Mouse (Mus musculus) myocyte (in vitro differentiated cells): ENCODE results near the gene Ints3. TPM values are rescaled to one million over a fixed set of nuclear protein-coding genes. Genes with fewer than 3 reads are reported as not detected.

Experiments
- H3K27me3 ChIP-seq: one replicate; pipeline ENCODE4 v1.6.1; 2011; ENCODE audit not compliant: control insufficient read depth, insufficient read depth, insufficient read length
- H3K36me3 ChIP-seq: one replicate; pipeline ENCODE4 v1.6.1; 2011; ENCODE audit not compliant: control insufficient read depth, insufficient read depth
- H3K4me2 ChIP-seq: one replicate; pipeline ENCODE4 v1.6.1; 2011; ENCODE audit warnings: low read depth, control low read depth
- H3K4me3 ChIP-seq: one replicate; pipeline ENCODE4 v1.5.1; 2011; ENCODE audit warnings: mild to moderate bottlenecking, control low read depth, moderate library complexity
- H3K79me2 ChIP-seq: one replicate; pipeline ENCODE4 v1.6.1; 2011; ENCODE audit not compliant: control insufficient read depth, insufficient read depth
- H3ac ChIP-seq: one replicate; pipeline ENCODE4 v1.6.1; 2011; ENCODE audit not compliant: control insufficient read depth, insufficient read length
- CEBPB ChIP-seq: IDR thresholded peaks from 2 replicates; pipeline ENCODE4 v1.6.1; 2011; ENCODE audit warnings: mild to moderate bottlenecking, moderate library complexity; ENCODE audit not compliant: poor library complexity, insufficient read depth, severe bottlenecking
- E2F4 ChIP-seq: IDR thresholded peaks from one replicate; pipeline ENCODE4 v1.6.1; 2011; ENCODE audit warnings: mild to moderate bottlenecking, control low read depth, moderate library complexity; ENCODE audit not compliant: insufficient read depth
- MAX ChIP-seq: IDR thresholded peaks from one replicate; pipeline ENCODE4 v1.6.1; 2011; ENCODE audit warnings: low read depth, mild to moderate bottlenecking, control low read depth
- MYOD1 ChIP-seq, 3 experiments: IDR thresholded peaks; one replicate each; pipeline ENCODE4 v1.6.1; 2011; ENCODE audit warnings: control low read depth in 2 of 3, low read depth in 2 of 3, mild to moderate bottlenecking in 2 of 3, moderate library complexity in 1 of 3; ENCODE audit not compliant: insufficient read length in 2 of 3, control insufficient read depth in 1 of 3
- MYOG ChIP-seq, 3 experiments: IDR thresholded peaks; one replicate each; pipeline ENCODE4 v1.6.1; 2011; ENCODE audit warnings: control low read depth in 2 of 3, low read depth in 2 of 3, mild to moderate bottlenecking in 2 of 3; ENCODE audit not compliant: insufficient read length in 2 of 3, control insufficient read depth in 1 of 3, insufficient read depth in 1 of 3
- POLR2A ChIP-seq: IDR thresholded peaks from one replicate; pipeline ENCODE4 v1.6.1; 2011; ENCODE audit warnings: low read depth, mild to moderate bottlenecking, control low read depth, moderate library complexity; ENCODE audit not compliant: insufficient read length
- POLR2AphosphoS2 ChIP-seq: IDR thresholded peaks from one replicate; pipeline ENCODE4 v1.6.1; 2011; ENCODE audit warnings: low read depth, control low read depth; ENCODE audit not compliant: insufficient read length
- REST ChIP-seq: IDR thresholded peaks from one replicate; pipeline ENCODE4 v1.6.1; 2011; ENCODE audit warnings: mild to moderate bottlenecking, control low read depth, moderate library complexity; ENCODE audit not compliant: insufficient read depth, insufficient read length
- SRF ChIP-seq: IDR thresholded peaks from one replicate; pipeline ENCODE4 v1.6.1; 2011; ENCODE audit warnings: low read depth; ENCODE audit not compliant: control insufficient read depth, insufficient read length
- TCF12 ChIP-seq: IDR thresholded peaks from one replicate; pipeline ENCODE4 v1.6.1; 2011; ENCODE audit warnings: mild to moderate bottlenecking, control low read depth; ENCODE audit not compliant: poor library complexity, insufficient read depth, severe bottlenecking
- TCF3 ChIP-seq: IDR thresholded peaks from one replicate; pipeline ENCODE4 v1.6.1; 2011; ENCODE audit warnings: low read depth, control low read depth; ENCODE audit not compliant: insufficient read length
- USF1 ChIP-seq: IDR thresholded peaks from one replicate; pipeline ENCODE4 v1.6.1; 2011; ENCODE audit warnings: low read depth, mild to moderate bottlenecking, control low read depth, moderate library complexity
- polyA plus RNA-seq: library from polyadenylated mRNA; unstranded; fragments of >200 nt; fragmentation: generic; extraction: Trizol; gene quantifications from one replicate; pipeline ENCODE4 v1.2.1, GENCODE M21; 2012; ENCODE audit warnings: missing spikeins

Ints3 gene
- polyA plus RNA-seq, 1 experiment, result 24.2 TPM

GRCm38 (mm10) chr3:90369041-90369440 is 64.4 kb downstream of the Ints3 start:
- no peaks in the 10 kb centered on the region for H3K79me2 ChIP-seq
- TF ChIP-seq POLR2AphosphoS2 (no peak), TCF3 (no peak)
- H3K36me3 ChIP-seq, result no peaks in the 10 kb centered on the region
- no peak overlapping the region for H3K4me2 ChIP-seq
- H3ac ChIP-seq, result no peak overlapping the region
- no peaks in the 10 kb centered on the region for H3K27me3 ChIP-seq
- no peak overlapping the region for H3K4me3 ChIP-seq

DNA sequence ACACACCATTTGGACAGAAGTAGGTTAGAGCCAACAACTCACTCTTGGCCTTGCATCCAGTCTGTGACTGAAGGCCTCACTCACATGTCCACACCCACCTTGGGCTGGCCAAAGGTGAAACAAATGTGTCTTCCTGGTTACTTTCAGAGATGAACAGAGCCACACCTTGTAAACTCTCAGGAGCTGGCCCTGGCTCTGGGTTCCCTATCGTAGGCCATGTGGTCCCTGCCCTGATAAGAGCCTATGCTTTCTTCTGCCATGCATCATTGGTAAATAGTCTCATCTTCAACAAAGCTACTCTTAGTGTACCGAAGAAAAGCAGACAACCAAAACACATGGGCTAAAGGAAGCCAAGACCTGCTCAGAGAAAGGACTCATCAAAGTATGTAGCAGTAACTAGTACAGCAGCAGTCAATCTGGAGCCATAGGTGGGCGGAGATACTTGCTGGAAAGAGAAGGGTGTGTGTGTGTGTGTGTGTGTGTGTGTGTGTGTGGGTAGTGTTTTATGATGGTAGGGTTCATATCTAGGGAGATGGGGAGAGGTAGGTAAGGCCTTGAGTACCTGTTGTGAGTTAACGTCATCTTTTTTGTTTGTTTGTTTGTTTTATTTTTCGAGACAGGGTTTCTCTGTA is 66.3 kb downstream of the Ints3 start:
- H3K4me2 ChIP-seq, result no peak overlapping the region
- H3K79me2 ChIP-seq, result no peaks in the 10 kb centered on the region
- no peaks in the 10 kb centered on the region for H3K27me3 ChIP-seq
- TF ChIP-seq REST, result no peak
- TF ChIP-seq POLR2A, result no peak
- no peak for TF ChIP-seq TCF3
- TF ChIP-seq MYOG (IDR thresholded peaks at IDR 0.05; ENCODE audit: control insufficient read depth in 1 of 3, insufficient read depth in 1 of 3, insufficient read length in 2 of 3, low read depth in 2 of 3), result no peak
- TF ChIP-seq CEBPB, result no peak
- no peak for TF ChIP-seq E2F4
- TF ChIP-seq USF1, result no peak
- TF ChIP-seq MYOD1 (IDR thresholded peaks at IDR 0.05; ENCODE audit: control insufficient read depth in 1 of 3, insufficient read length in 2 of 3, low read depth in 2 of 3), result no peak
- no peak overlapping the region for H3K4me3 ChIP-seq
- peaks cover 4% of the 10 kb centered on the region for H3K36me3 ChIP-seq
- no peak overlapping the region for H3ac ChIP-seq

DNA sequence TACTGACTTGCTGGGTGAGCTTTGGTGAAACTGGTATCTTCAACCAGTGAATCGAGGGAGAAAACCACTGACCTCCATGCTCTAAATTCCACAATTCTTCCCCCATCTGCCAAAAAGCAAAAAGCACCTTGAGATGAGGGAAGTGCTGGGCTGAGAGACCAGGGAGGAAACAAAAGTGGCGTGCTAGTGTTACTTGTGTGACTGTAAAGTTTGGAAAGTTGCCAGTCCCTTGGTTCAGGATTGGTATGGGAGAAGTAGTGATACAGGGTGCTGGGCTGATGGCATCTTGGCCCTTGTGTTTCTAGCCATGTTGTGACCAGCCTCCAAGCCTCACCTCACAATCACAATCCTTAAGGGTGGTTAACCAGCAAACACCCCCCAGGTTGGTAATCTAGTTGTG is 71.1 kb downstream of the Ints3 start:
- Histone ChIP-seq H3K36me3 (peaks cover 15% of the 10 kb centered on the region), H3K79me2 (no peaks in the 10 kb centered on the region), H3K4me2 (no peak overlapping the region), H3K4me3 (no peak overlapping the region), H3ac (no peak overlapping the region), H3K27me3 (no peaks in the 10 kb centered on the region)
- TF ChIP-seq TCF3 (no peak), POLR2AphosphoS2 (no peak), TCF12 (no peak), REST (no peak), USF1 (no peak), SRF (no peak), CEBPB (no peak), MYOD1 (IDR thresholded peaks at IDR 0.05; ENCODE audit: control insufficient read depth in 1 of 3, insufficient read length in 2 of 3, low read depth in 2 of 3) (no peak), MAX (no peak), POLR2A (no peak), MYOG (IDR thresholded peaks at IDR 0.05; ENCODE audit: control insufficient read depth in 1 of 3, insufficient read depth in 1 of 3, insufficient read length in 2 of 3, low read depth in 2 of 3) (no peak), E2F4 (no peak)

GRCm38 (mm10) chr3:90361476-90361875 is 71.9 kb downstream of the Ints3 start:
- H3K4me2 ChIP-seq, result no peak overlapping the region
- no peaks in the 10 kb centered on the region for H3K79me2 ChIP-seq
- H3K36me3 ChIP-seq, result peaks cover 20% of the 10 kb centered on the region
- no peak for TF ChIP-seq TCF3
- H3ac ChIP-seq, result no peak overlapping the region
- no peaks in the 10 kb centered on the region for H3K27me3 ChIP-seq
- no peak overlapping the region for H3K4me3 ChIP-seq

GRCm38 (mm10) chr3:90359230-90359629 is 74.2 kb downstream of the Ints3 start:
- TF ChIP-seq SRF (no peak), MYOD1 (IDR thresholded peaks at IDR 0.05; ENCODE audit: control insufficient read depth in 1 of 3, insufficient read length in 2 of 3, low read depth in 2 of 3) (no peak), MYOG (IDR thresholded peaks at IDR 0.05; ENCODE audit: control insufficient read depth in 1 of 3, insufficient read depth in 1 of 3, insufficient read length in 2 of 3, low read depth in 2 of 3) (no peak), POLR2AphosphoS2 (no peak), TCF12 (no peak), REST (no peak)
- no peak overlapping the region for H3ac ChIP-seq
- no peaks in the 10 kb centered on the region for H3K79me2 ChIP-seq
- peaks cover 41% of the 10 kb centered on the region for H3K36me3 ChIP-seq
- H3K4me2 ChIP-seq, result no peak overlapping the region
- H3K4me3 ChIP-seq, result no peak overlapping the region
- no peaks in the 10 kb centered on the region for H3K27me3 ChIP-seq
